Comparison of ENCODE assay signal across 23 mouse cellular contexts in genomic region chr2:62392098-62392497, GRCm38 (mm10). TPM values are rescaled to one million over a fixed set of nuclear protein-coding genes. Genes with fewer than 3 reads are reported as not detected.
DNase-seq lines count a peak whose midpoint lies in the region; ATAC-seq lines count a peak whose summit lies in the region.
"Had no signal": no experiment of that assay in that cellular context is flagged by ENCODE, and none has a peak within 500 bp of the region (broad histone marks: within the 10 kb centered on the region; RNA-seq: fewer than 3 reads in every experiment).

No protein-coding gene starts in this region.

- H3K27me3 ChIP-seq in heart, embryonic 16.5 days (ENCODE audit: control insufficient read depth, insufficient read depth, low read length): no peaks in the 10 kb centered on the region
- H3K27me3 ChIP-seq: forebrain, embryonic 15.5 days; limb, embryonic 12.5 days; liver, embryonic 15.5 days; midbrain, embryonic 13.5 days; neural tube, embryonic 12.5 days had no signal

- no peaks in the 10 kb centered on the region for H3K9me3 ChIP-seq in heart, embryonic 16.5 days (replicated peaks; ENCODE audit: control insufficient read depth, low read length)
- H3K9me3 ChIP-seq: forebrain, embryonic 15.5 days; limb, embryonic 12.5 days; liver, embryonic 15.5 days; midbrain, embryonic 13.5 days; neural tube, embryonic 12.5 days had no signal

- no peak overlapping the region for H3K9ac ChIP-seq in heart, embryonic 16.5 days (ENCODE audit: low read length)
- H3K9ac ChIP-seq: forebrain, embryonic 15.5 days; limb, embryonic 12.5 days; liver, embryonic 15.5 days; midbrain, embryonic 13.5 days; neural tube, embryonic 12.5 days had no signal

- ATAC-seq in heart, embryonic 16.5 days (replicated peaks; ENCODE audit: extremely low read depth, insufficient read depth, low FRiP score): no peak
- ATAC-seq: activated CD4-positive, CD25-positive, alpha-beta regulatory T cell, adult 4 months; forebrain, embryonic 15.5 days; hindbrain, embryonic 16.5 days; midbrain, embryonic 13.5 days had no signal

- no peaks in the 10 kb centered on the region for H3K4me1 ChIP-seq in heart, embryonic 16.5 days (ENCODE audit: control insufficient read depth, insufficient read depth, low read length)
- H3K4me1 ChIP-seq: forebrain, embryonic 15.5 days; limb, embryonic 12.5 days; liver, embryonic 15.5 days; midbrain, embryonic 13.5 days; neural tube, embryonic 12.5 days had no signal

- intact Hi-C loops in heart, postnatal 36 days (cut with DNase I): no loop called here

- no peak for DNase-seq in heart, postnatal 36 days
- DNase-seq in B cell, adult 2 months: peak; percentile 66 to 72
- DNase-seq in induced T-regulatory cell, adult 2 months (ENCODE audit: low read depth): peak; percentile 51
- peak; percentile 24 to 40 for DNase-seq in thymus, postnatal 10 days (ENCODE audit: low spot score in 2 of 2)
- DNase-seq in lung, postnatal 36 days: no peak
- DNase-seq in frontal cortex, postnatal 10 days (ENCODE audit: low spot score in 2 of 2): no peak
- no peak for DNase-seq in adrenal gland, postnatal 14 days
- DNase-seq: adrenal gland, postnatal 36 days; cerebellum, adult 9-11 months; gastrocnemius, adult 2 months; heart, adult 2 months; heart, postnatal 14 days; kidney, adult 9 months had no signal

- WGBS in heart, embryonic 16.5 days: 69% methylated on average over 3 of the region's 3 CpGs

- H3K27ac ChIP-seq in heart, embryonic 16.5 days (ENCODE audit: low read length): peak overlapping the region; percentile 43
- H3K27ac ChIP-seq: forebrain, embryonic 15.5 days; gastrocnemius, adult 2 months; heart, adult 2 months; left cerebral cortex, adult 2 months; limb, embryonic 12.5 days; liver, embryonic 15.5 days; midbrain, embryonic 13.5 days; neural tube, embryonic 12.5 days had no signal

- H3K4me2 ChIP-seq in heart, embryonic 16.5 days (ENCODE audit: low read depth, low read length): no peak overlapping the region
- H3K4me2 ChIP-seq: forebrain, embryonic 15.5 days; limb, embryonic 12.5 days; liver, embryonic 15.5 days; midbrain, embryonic 13.5 days; neural tube, embryonic 12.5 days had no signal

- H3K36me3 ChIP-seq in heart, embryonic 16.5 days (ENCODE audit: control insufficient read depth, insufficient read depth): no peaks in the 10 kb centered on the region
- H3K36me3 ChIP-seq: forebrain, embryonic 15.5 days; limb, embryonic 12.5 days; liver, embryonic 15.5 days; midbrain, embryonic 13.5 days; neural tube, embryonic 12.5 days had no signal

- no peak overlapping the region for H3K4me3 ChIP-seq in heart, embryonic 16.5 days (ENCODE audit: low read length)
- H3K4me3 ChIP-seq: forebrain, embryonic 15.5 days; gastrocnemius, adult 2 months; heart, adult 2 months; left cerebral cortex, adult 2 months; limb, embryonic 12.5 days; liver, embryonic 15.5 days; midbrain, embryonic 13.5 days; neural tube, embryonic 12.5 days had no signal

RNA-seq across cellular contexts. Expression of gene Dpp4, which starts 19.9 kb away (rescaled TPM):
- polyA plus RNA-seq in heart, embryonic 16.5 days (2015; fragmentation: Nextera tagmentation; extraction: Ambion mirVana): 21.2 and 24.4 TPM in 2 replicates
- 1 to 10 TPM; 5.2 to 5.9 TPM for total RNA-seq in heart, postnatal 36 days (2021)
- 9.0 and 12.4 TPM in 2 replicates for total RNA-seq in adrenal gland, postnatal 14 days (2021)
- polyA plus RNA-seq: C2C12 had no signal

Comparison
In these comparisons a context has a peak if more than half of its experiments do, and no peak if none do; other contexts are left out.
1. DNase-seq: peak in B cell, adult 2 months (2 of 2), induced T-regulatory cell, adult 2 months (single experiment) and thymus, postnatal 10 days (2 of 2); none in heart, postnatal 36 days (0 of 2), lung, postnatal 36 days (single experiment), frontal cortex, postnatal 10 days (0 of 2) and adrenal gland, postnatal 14 days (single experiment).